Mouse (Mus musculus) MEL (cell line): ENCODE measurements around the gene Nosip. TPM values are rescaled to one million over a fixed set of nuclear protein-coding genes. Genes with fewer than 3 reads are reported as not detected.

ENCODE experiments used
- DNase-seq: peaks from one replicate; pipeline ENCODE4 v3.0.0; 2011; ENCODE audit warnings: low read depth, low spot score
- H3K27ac ChIP-seq: 2 replicates; pipeline ENCODE4 v1.5.1; 2012; ENCODE audit warnings: low read depth, mild to moderate bottlenecking, control low read depth, low read length, moderate library complexity; ENCODE audit not compliant: control insufficient read depth
- H3K27me3 ChIP-seq, 2 experiments: fragments of 150-350 bp in 1 of 2; sonication (generic) in 1 of 2; 2 replicates each; pipeline ENCODE4 v1.6.1; 2012; ENCODE audit warnings: low read length in 2 of 2, mild to moderate bottlenecking in 2 of 2, improper control_type of control experiment in 1 of 2, moderate library complexity in 1 of 2; ENCODE audit not compliant: insufficient read depth in 2 of 2, control insufficient read depth in 1 of 2
- H3K36me3 ChIP-seq, 2 experiments: 2 replicates each; pipeline ENCODE4 v1.6.1; 2012 to 2014; ENCODE audit warnings: low read length in 2 of 2, improper control_type of control experiment in 1 of 2, inconsistent platforms in 1 of 2, mild to moderate bottlenecking in 1 of 2; ENCODE audit not compliant: insufficient read depth in 2 of 2, control insufficient read depth in 1 of 2
- H3K4me1 ChIP-seq, 2 experiments: fragments of 150-350 bp in 1 of 2; sonication (generic) in 1 of 2; 2 replicates each; pipeline ENCODE4 v1.6.1; 2012; ENCODE audit warnings: low read length in 2 of 2, improper control_type of control experiment in 1 of 2, mild to moderate bottlenecking in 1 of 2; ENCODE audit not compliant: insufficient read depth in 2 of 2, control insufficient read depth in 1 of 2
- H3K4me3 ChIP-seq, 2 experiments: fragments of 150-350 bp in 1 of 2; sonication (generic) in 1 of 2; 2 replicates each; pipeline ENCODE4 v1.5.1; 2012; ENCODE audit warnings: low read depth in 2 of 2, low read length in 2 of 2, mild to moderate bottlenecking in 2 of 2, moderate library complexity in 2 of 2, control low read depth in 1 of 2, improper control_type of control experiment in 1 of 2; ENCODE audit not compliant: control insufficient read depth in 1 of 2, insufficient read depth in 1 of 2
- H3K79me2 ChIP-seq: 2 replicates; pipeline ENCODE4 v1.6.1; 2012; ENCODE audit warnings: mild to moderate bottlenecking, low read length, moderate library complexity; ENCODE audit not compliant: control insufficient read depth, poor library complexity, insufficient read depth
- H3K9ac ChIP-seq: 2 replicates; pipeline ENCODE4 v1.6.1; 2012; ENCODE audit warnings: low read depth, mild to moderate bottlenecking, control low read depth, low read length, moderate library complexity; ENCODE audit not compliant: control insufficient read depth, poor library complexity, severe bottlenecking
- H3K9me3 ChIP-seq: fragments of 150-350 bp; sonication (generic); replicated peaks from 2 replicates; pipeline ENCODE4 v1.6.1; 2012; ENCODE audit warnings: mild to moderate bottlenecking, low read length, improper control_type of control experiment, moderate library complexity; ENCODE audit not compliant: insufficient read depth
- CHD1 ChIP-seq: IDR thresholded peaks from 2 replicates; pipeline ENCODE4 v1.6.1; 2012; ENCODE audit warnings: low read depth, mild to moderate bottlenecking, inconsistent platforms, low read length, improper control_type of control experiment
- ELF1 ChIP-seq: IDR thresholded peaks from 2 replicates; pipeline ENCODE4 v1.6.1; 2014; ENCODE audit warnings: low read depth, mild to moderate bottlenecking, inconsistent platforms, low read length, improper control_type of control experiment, moderate library complexity
- ETS1 ChIP-seq: IDR thresholded peaks from 2 replicates; pipeline ENCODE4 v1.6.1; 2012; ENCODE audit warnings: low read depth, mild to moderate bottlenecking, inconsistent platforms, low read length, improper control_type of control experiment, moderate library complexity
- GABPA ChIP-seq: IDR thresholded peaks from 2 replicates; pipeline ENCODE4 v1.6.1; 2012; ENCODE audit warnings: low read depth, mild to moderate bottlenecking, inconsistent platforms, low read length, improper control_type of control experiment, moderate library complexity
- HCFC1 ChIP-seq: IDR thresholded peaks from 2 replicates; pipeline ENCODE4 v1.6.1; 2012; ENCODE audit warnings: low read depth, mild to moderate bottlenecking, inconsistent platforms, low read length, improper control_type of control experiment, moderate library complexity
- MAX ChIP-seq: IDR thresholded peaks from 2 replicates; pipeline ENCODE4 v1.6.1; 2011; ENCODE audit warnings: low read length, improper control_type of control experiment
- NRF1 ChIP-seq: IDR thresholded peaks from 2 replicates; pipeline ENCODE4 v1.6.1; 2014; ENCODE audit warnings: low read depth, mild to moderate bottlenecking, inconsistent platforms, low read length, improper control_type of control experiment, moderate library complexity; ENCODE audit not compliant: poor library complexity, insufficient read depth, severe bottlenecking
- POLR2A ChIP-seq, 2 experiments: IDR thresholded peaks; 2 replicates each; pipeline ENCODE4 v1.6.1; 2011 to 2012; ENCODE audit warnings: low read length in 2 of 2, mild to moderate bottlenecking in 2 of 2, control low read depth in 1 of 2, improper control_type of control experiment in 1 of 2, low read depth in 1 of 2, moderate library complexity in 1 of 2; ENCODE audit not compliant: control insufficient read depth in 1 of 2, insufficient read depth in 1 of 2, poor library complexity in 1 of 2
- POLR2AphosphoS2 ChIP-seq: IDR thresholded peaks from 2 replicates; pipeline ENCODE4 v1.6.1; 2011; ENCODE audit warnings: low read length, improper control_type of control experiment
- RAD21 ChIP-seq: IDR thresholded peaks from 2 replicates; pipeline ENCODE4 v1.6.1; 2011; ENCODE audit warnings: mild to moderate bottlenecking, low read depth, low read length, improper control_type of control experiment
- RCOR1 ChIP-seq: IDR thresholded peaks from 2 replicates; pipeline ENCODE4 v1.6.1; 2012; ENCODE audit warnings: low read depth, mild to moderate bottlenecking, inconsistent platforms, low read length, improper control_type of control experiment
- SIN3A ChIP-seq: IDR thresholded peaks from 2 replicates; pipeline ENCODE4 v1.6.1; 2012; ENCODE audit warnings: low read length, improper control_type of control experiment, inconsistent platforms
- SMC3 ChIP-seq: IDR thresholded peaks from 2 replicates; pipeline ENCODE4 v1.6.1; 2011; ENCODE audit warnings: low read depth, low read length, improper control_type of control experiment
- TCF12 ChIP-seq: IDR thresholded peaks from 2 replicates; pipeline ENCODE4 v1.6.1; 2014; ENCODE audit warnings: low read depth, mild to moderate bottlenecking, inconsistent platforms, low read length, improper control_type of control experiment, moderate library complexity
- UBTF ChIP-seq: IDR thresholded peaks from 2 replicates; pipeline ENCODE4 v1.6.1; 2012; ENCODE audit warnings: low read depth, mild to moderate bottlenecking, inconsistent platforms, low read length, improper control_type of control experiment, moderate library complexity, borderline replicate concordance; ENCODE audit not compliant: insufficient read depth
- ZKSCAN1 ChIP-seq: IDR thresholded peaks from 2 replicates; pipeline ENCODE4 v1.6.1; 2012; ENCODE audit warnings: low read depth, mild to moderate bottlenecking, inconsistent platforms, low read length, improper control_type of control experiment, moderate library complexity
- ZMIZ1 ChIP-seq: IDR thresholded peaks from 2 replicates; pipeline ENCODE4 v1.6.1; 2012; ENCODE audit warnings: low read depth, mild to moderate bottlenecking, inconsistent platforms, low read length, improper control_type of control experiment, moderate library complexity
- ZNF384 ChIP-seq: IDR thresholded peaks from 2 replicates; pipeline ENCODE4 v1.6.1; 2012; ENCODE audit warnings: low read depth, mild to moderate bottlenecking, inconsistent platforms, low read length, improper control_type of control experiment
- polyA plus RNA-seq, 2 experiments: library from polyadenylated mRNA; stranded (reverse) in 1 of 2; unstranded in 1 of 2; fragments of >175 nt in 1 of 2; fragments of >200 nt in 1 of 2; gene quantifications; 2 replicates each; pipeline versions ENCODE4 v1.2.1 to v1.2.4; 2012; ENCODE audit warnings: low replicate concordance in 2 of 2, low read depth in 1 of 2; ENCODE audit not compliant: insufficient read length in 2 of 2, insufficient read depth in 1 of 2, missing spikeins in 1 of 2
- total RNA-seq: library from RNA; depleted of rRNA; stranded (reverse); fragments of 300-350 nt; gene quantifications from 2 replicates; pipeline ENCODE4 v1.2.3, GENCODE M21; 2012

The Nosip gene
- total and polyA plus RNA-seq, 3 experiments, result 50.7 to 78.9 TPM; not detected in 1

GRCm38 (mm10) chr7:45015957-45016612 is 46.1 kb upstream of the Nosip start, which contains the start of gene Scaf1 (continued):
- TF ChIP-seq NRF1, result peak; percentile 64
- peak; percentile 63 for TF ChIP-seq SIN3A
- TF ChIP-seq ZKSCAN1, result no peak
- no peak for TF ChIP-seq GABPA
- peak; percentile 71 for TF ChIP-seq MAX
- no peak for TF ChIP-seq SMC3
- no peak for TF ChIP-seq RCOR1
- TF ChIP-seq ZMIZ1, result no peak
- no peak; the same call in 1 of the 2 replicates for TF ChIP-seq ETS1
- 0 out of 2 replicates have a peak, but pooled peaks have one; percentile 69 for TF ChIP-seq UBTF
- TF ChIP-seq TCF12, result peak; percentile 22; the same call in 1 of the 2 replicates
- TF ChIP-seq ZNF384, result peak; percentile 60; the same call in 1 of the 2 replicates
- peak; percentile 98 for TF ChIP-seq HCFC1
- no peak for TF ChIP-seq RAD21
- no peak for TF ChIP-seq CHD1

GRCm38 (mm10) chr7:45016761-45017160 is 45.5 kb upstream of the Nosip start:
- Histone ChIP-seq H3K9ac (peak overlapping the region; percentile 70), H3K79me2 (peaks cover 16% of the 10 kb centered on the region), H3K4me3 (peak overlapping the region; percentile 50 to 85), H3K4me1 (peaks cover 4 to 25% of the 10 kb centered on the region in 2 experiments), H3K36me3 (peaks cover 1 to 17% of the 10 kb centered on the region in 2 experiments; a peak in 3 of 4 replicates), H3K27ac (peak overlapping the region; percentile 93), H3K27me3 (no peaks in the 10 kb centered on the region), H3K9me3 (no peaks in the 10 kb centered on the region)
- TF ChIP-seq POLR2A (IDR thresholded peaks at IDR 0.05; ENCODE audit: control insufficient read depth in 1 of 2, insufficient read depth in 1 of 2, low read depth in 1 of 2, low read length in 2 of 2, poor library complexity in 1 of 2) (no peak), ELF1 (no peak), UBTF (no peak), CHD1 (0 out of 2 replicates have a peak, but pooled peaks have one; percentile 53), POLR2AphosphoS2 (no peak)
- peak; percentile 57 for DNase-seq
